Mouse (Mus musculus) gastrocnemius, postnatal 36 days (tissue): Measurements from ENCODE around the gene Bap1. TPM values are rescaled to one million over a fixed set of nuclear protein-coding genes. Genes with fewer than 3 reads are reported as not detected.

Source experiments
- DNase-seq, 2 experiments: peaks; one replicate each; pipeline ENCODE4 v3.0.0; 2022
- intact Hi-C: fragments of 180-260 bp; cut with DNase I; formaldehyde crosslinking; loops from one replicate; pipeline ENCODE4 v1.15.1; 2025
- total RNA-seq, 2 experiments: library from RNA; stranded (reverse); gene quantifications; 2 replicates each; pipeline ENCODE4 v1.2.3; 2021

The Bap1 gene
- total RNA-seq, 2 experiments from 2014 or later, result 41.5 to 43.2 TPM

GRCm38 (mm10) chr14:31272164-31272563, 20.9 kb downstream of the Bap1 start:
- intact Hi-C loops, result loop anchor here (2.0 kb wide), 1 partner anchor 201 kb away; no protein-coding TSS in a partner anchor
- peak; percentile 64 to 69 for DNase-seq

DNA sequence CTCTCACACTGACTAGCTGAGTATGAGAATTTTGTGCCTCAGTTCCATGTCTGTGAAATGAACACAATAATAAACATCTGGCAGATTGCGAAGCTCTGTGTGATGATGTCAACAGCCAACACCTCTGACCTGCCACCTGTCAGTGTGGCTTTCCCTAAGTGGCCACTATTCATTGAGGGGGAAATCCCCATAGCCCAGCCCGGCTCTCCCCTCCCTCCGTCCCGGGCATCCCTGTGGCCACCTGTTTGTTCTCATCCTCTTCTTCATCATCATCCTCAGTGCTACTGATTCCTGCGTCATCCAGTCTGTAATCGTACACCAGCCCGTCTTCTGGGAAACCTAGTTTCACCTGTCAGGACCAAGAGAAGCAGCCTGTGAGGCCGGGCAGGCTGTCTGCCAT, 34.5 kb downstream of the Bap1 start:
- DNase-seq, result no peak
- intact Hi-C loops, result no loop called here

Other genes starting within 250 kb of the Bap1 start
- 100 to 1,000 TPM; 113 to 123 TPM for gene Spcs1, start 249.8 kb upstream of the Bap1 start, total RNA-seq
- gene Pbrm1, start 232.3 kb upstream of the Bap1 start, total RNA-seq, result 10 to 100 TPM; 34.8 to 37.0 TPM
- gene Gnl3, start 232.3 kb upstream of the Bap1 start, total RNA-seq, result 10 to 100 TPM; 23.0 to 33.0 TPM
- gene Smim4, start 122.5 kb upstream of the Bap1 start, total RNA-seq, result 10 to 100 TPM; 29.3 to 40.5 TPM
- gene Nt5dc2, start 120.4 kb upstream of the Bap1 start, total RNA-seq, result 1 to 10 TPM; 2.2 to 2.4 TPM
- 10 to 100 TPM; 15.6 to 17.7 TPM for gene Stab1, start 82.8 kb upstream of the Bap1 start, total RNA-seq
- 100 to 1,000 TPM; 121 to 774 TPM for gene Tnnc1, start 43.1 kb upstream of the Bap1 start, total RNA-seq
- 10 to 100 TPM; 54.4 to 63.2 TPM for gene Nisch, start 34.5 kb upstream of the Bap1 start, total RNA-seq
- 1 to 10 TPM; 6.0 to 8.1 TPM for gene Sema3g, start 33.6 kb upstream of the Bap1 start, total RNA-seq
- 1 to 10 TPM; 6.8 to 8.6 TPM for gene Phf7, start 133 bp upstream of the Bap1 start, total RNA-seq
- under 1 TPM; 0.10 to 0.17 TPM for gene Dnah1, start 72.4 kb downstream of the Bap1 start, total RNA-seq
- 10 to 100 TPM; 27.8 to 28.3 TPM for gene Capn7, start 85.2 kb downstream of the Bap1 start, total RNA-seq
- 10 to 100 TPM; 34.5 to 44.4 TPM for gene Sh3bp5, start 184.6 kb downstream of the Bap1 start, total RNA-seq
- gene Eaf1, start 242.9 kb downstream of the Bap1 start, total RNA-seq, result 10 to 100 TPM; 10.5 to 11.7 TPM
- 1 to 10 TPM; 6.3 to 7.1 TPM for gene Mettl6, start 243.6 kb downstream of the Bap1 start, total RNA-seq